Mouse (Mus musculus): ENCODE results near the gene Treml1.
A peak's percentile ranks its signal among the peaks of the same experiment; 100 is the strongest.

Gene Treml1

GRCm38 (mm10) chr17:48360462-48360861 lies 746 bp downstream of the Treml1 start:
- no peak for DNase-seq (ENCODE audit: low read depth, low spot score)

GRCm38 (mm10) chr17:48362346-48362745 lies 2.6 kb downstream of the Treml1 start:
- DNase-seq (ENCODE audit: low read depth, low spot score) = no peak

DNA sequence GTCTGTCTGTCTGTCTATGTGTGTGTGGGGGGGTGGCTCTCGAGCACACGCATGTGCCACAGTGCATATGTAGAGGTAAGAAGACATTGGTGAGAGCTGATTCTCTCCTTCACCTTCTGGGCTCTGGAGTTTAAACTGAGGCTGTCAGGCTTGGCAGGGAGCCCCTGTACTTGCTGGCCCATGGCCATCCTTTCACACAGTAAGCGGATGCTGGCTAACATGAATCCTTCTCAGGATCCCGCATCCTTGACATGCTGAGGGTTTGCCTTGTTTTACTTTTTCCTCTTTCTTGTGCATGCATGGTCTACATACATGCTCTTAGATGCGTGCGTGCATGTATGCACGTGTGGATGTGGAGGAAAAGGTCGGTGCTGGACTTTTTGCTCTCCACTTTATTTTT lies 3.2 kb downstream of the Treml1 start:
- no peak for DNase-seq (ENCODE audit: low read depth, low spot score)

DNA sequence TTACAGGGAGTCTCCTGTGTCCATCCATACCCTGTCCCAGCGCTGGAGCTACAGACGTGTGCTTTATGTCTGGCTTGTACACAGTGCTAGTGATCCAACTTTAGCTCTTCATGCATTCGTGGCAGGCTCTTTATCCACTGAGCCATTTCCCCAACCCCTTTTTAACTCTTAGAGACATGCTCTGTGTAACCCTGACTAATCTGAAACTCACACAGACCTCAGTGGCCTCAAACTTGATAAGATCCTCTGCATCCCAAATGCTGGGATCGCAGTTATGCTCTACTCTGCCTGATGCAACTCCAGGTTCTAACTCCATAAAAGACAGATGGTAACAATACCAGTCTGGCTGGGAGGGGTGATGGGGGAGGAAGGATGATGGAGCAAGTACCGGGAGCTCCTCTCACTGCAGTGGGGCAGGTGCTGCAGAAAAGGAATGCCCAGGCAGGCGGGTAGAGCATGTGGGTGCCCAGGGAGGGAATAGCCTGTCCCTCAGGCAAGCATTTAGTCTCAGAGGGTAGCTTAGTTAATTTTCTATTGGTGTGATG lies 3.8 kb downstream of the Treml1 start:
- DNase-seq (ENCODE audit: low read depth, low spot score) = no peak

DNA sequence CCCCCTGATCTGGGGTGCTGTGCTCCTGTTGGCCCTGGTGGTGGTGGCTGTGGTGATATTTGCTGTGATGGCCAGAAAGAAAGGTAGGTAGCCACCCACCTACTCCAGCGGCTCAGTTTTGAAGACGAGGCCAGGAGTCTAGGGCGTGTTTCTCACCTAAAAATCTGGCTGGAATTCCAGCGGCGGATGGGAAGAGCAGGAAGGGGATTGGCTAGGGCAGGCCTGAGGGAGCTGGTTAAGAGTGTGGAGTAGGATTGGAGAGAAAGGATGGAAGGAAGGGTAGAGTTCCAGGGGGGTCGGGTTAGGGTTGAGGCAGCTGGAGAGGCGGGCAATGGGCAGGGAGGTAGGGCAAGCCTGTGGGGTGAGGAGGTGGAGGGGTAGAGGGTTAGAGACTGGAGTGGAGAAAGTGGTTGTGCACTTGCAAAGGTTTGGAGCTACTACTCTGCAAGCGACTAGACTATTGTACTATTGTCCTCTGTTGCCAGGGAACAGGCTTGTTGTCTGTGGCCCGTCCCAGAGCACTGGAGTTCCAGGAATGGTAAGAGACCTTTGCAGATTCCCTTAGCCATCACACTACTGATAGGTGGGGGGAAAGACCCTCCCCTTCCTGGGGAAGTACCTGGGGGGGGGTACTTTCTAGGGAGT lies 5.9 kb downstream of the Treml1 start:
- DNase-seq (ENCODE audit: low read depth, low spot score) = no peak

- no peak for DNase-seq (ENCODE audit: low read depth, low spot score)
Observed at GRCm38 (mm10) chr17:48366806-48367205, 7.1 kb downstream of the Treml1 start.

GRCm38 (mm10) chr17:48371621-48372020 lies 11.9 kb downstream of the Treml1 start:
- no peak for DNase-seq (ENCODE audit: low read depth, low spot score)

GRCm38 (mm10) chr17:48372987-48373386 lies 13.3 kb downstream of the Treml1 start:
- DNase-seq (ENCODE audit: low read depth, low spot score) = no peak

GRCm38 (mm10) chr17:48376102-48376501 lies 16.4 kb downstream of the Treml1 start:
- DNase-seq (ENCODE audit: low read depth, low spot score) = no peak

DNA sequence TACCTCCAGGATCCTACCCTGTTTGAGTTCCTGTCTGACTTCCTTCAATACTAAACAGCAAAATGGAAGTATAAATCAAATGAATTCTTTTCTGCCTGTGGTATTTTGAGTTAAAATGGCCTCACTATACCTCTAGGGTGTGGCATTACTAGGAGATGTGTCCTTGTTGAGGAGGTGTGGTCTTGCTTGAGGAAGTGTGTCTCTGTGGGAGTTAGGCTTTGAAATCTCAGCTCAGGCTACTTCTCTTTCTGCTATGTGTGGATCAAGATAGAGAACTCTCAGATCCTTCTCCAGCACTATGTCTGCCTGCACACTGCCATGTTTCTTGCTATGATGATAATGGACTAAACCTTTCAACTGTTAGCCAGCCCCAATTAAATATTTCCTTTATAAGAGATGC lies 19.3 kb downstream of the Treml1 start:
- DNase-seq (ENCODE audit: low read depth, low spot score) = no peak

GRCm38 (mm10) chr17:48385786-48386461 lies 26.2 kb downstream of the Treml1 start:
- DNase-seq (ENCODE audit: low read depth, low spot score) = no peak

- DNase-seq (ENCODE audit: low read depth, low spot score) = no peak
Observed at GRCm38 (mm10) chr17:48388666-48389065, 28.9 kb downstream of the Treml1 start.

- DNase-seq (ENCODE audit: low read depth, low spot score) = no peak
Observed at GRCm38 (mm10) chr17:48389442-48389841, 29.7 kb downstream of the Treml1 start.

DNA sequence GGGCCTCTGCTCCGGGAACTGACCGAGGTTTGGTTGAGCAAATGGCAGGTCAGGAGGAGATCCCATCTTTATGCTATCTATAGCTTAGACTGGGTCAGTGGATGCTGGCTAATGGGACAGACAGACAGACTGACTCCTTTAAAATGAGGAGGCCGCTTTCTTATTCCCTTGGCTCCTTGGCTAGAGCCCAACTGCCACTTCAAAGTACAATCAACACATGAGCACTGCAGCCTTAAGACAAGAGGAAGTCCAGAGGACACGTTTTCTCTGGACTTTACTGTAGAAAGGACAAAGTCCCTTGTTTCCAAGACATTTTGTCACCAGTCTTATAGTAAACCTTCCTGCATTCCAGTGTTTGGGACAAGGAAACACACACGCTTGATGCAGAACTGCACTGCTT lies 31.7 kb downstream of the Treml1 start:
- DNase-seq (ENCODE audit: low read depth, low spot score) = no peak

GRCm38 (mm10) chr17:48392616-48393015 lies 32.9 kb downstream of the Treml1 start:
- no peak for DNase-seq (ENCODE audit: low read depth, low spot score)

GRCm38 (mm10) chr17:48401710-48402109 lies 42.0 kb downstream of the Treml1 start:
- no peak for DNase-seq (ENCODE audit: low read depth, low spot score)

GRCm38 (mm10) chr17:48402751-48403150 lies 43.0 kb downstream of the Treml1 start:
- DNase-seq (ENCODE audit: low read depth, low spot score) = no peak

GRCm38 (mm10) chr17:48403848-48404247 lies 44.1 kb downstream of the Treml1 start:
- no peak for DNase-seq (ENCODE audit: low read depth, low spot score)

GRCm38 (mm10) chr17:48404706-48405105 lies 45.0 kb downstream of the Treml1 start:
- no peak for DNase-seq (ENCODE audit: low read depth, low spot score)

GRCm38 (mm10) chr17:48407154-48407553 lies 47.4 kb downstream of the Treml1 start:
- no peak for DNase-seq (ENCODE audit: low read depth, low spot score)

DNA sequence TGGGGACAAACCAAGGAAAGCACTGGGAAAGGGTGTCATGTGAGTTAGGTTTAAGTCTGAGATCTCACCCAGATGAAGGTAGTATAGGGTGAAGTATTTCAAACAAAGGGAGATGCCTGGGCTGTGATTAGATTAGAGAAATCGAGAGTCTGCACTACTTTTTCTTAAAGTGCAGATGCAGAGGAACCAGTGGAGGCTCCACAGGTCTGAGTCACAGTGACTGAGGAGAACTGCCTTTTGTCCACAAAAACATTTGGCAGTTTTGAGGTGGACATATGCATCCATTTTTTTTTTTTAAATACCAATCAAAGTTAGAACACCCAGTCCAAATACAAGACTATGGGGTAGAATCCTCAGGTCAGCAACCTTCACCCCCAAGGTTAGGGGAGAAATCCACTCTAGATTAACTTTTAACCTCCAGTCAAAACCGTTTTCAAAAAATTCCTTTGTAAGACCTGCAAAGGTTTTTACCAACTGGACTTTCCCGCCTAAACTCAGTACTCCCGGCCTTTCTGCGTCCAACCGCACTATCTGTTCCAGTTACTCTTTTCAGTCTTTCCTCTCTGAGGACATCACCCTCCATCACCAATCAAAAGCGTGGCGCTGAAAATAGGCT lies 48.3 kb downstream of the Treml1 start:
- DNase-seq (ENCODE audit: low read depth, low spot score) = no peak

GRCm38 (mm10) chr17:48408526-48409291 lies 49.0 kb downstream of the Treml1 start:
- peak; percentile 66 for DNase-seq (ENCODE audit: low read depth, low spot score)
